Mouse (Mus musculus): ENCODE results near the gene Cldn6. TPM values are rescaled to one million over a fixed set of nuclear protein-coding genes. Genes with fewer than 3 reads are reported as not detected.
A peak's percentile ranks its signal among the peaks of the same experiment; 100 is the strongest.

Gene Cldn6
- total and polyA plus RNA-seq, 3 experiments = not detected

DNA sequence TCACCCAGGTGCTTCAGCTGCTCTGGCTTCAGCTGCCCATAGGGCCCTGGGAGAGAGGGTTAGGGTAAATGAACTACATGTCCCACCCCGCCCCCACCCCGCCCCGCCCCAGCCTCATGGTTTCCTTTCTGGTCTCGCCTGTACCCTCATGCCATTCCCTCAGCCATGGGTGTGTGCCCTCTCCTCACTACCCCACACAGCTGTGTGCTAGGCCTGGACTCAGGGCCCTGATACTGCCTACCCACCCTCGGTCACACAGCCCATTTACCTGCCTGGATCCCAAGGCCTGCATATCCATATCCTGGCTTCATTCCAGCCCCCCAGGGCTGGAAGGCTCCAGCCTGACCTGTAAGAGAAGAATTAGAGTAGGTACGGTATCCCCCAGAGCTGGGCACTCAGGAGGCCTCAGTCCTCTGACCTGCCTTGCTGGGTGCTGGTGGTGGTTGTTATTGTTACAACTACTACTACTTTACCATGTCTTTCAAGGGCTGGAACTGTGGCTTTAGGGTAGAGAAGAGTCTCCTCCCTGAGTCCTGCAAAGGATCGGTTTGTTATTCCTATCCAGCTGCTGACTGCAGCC lies 26.6 kb downstream of the Cldn6 start:
- Histone ChIP-seq H3K9ac (ENCODE audit: control insufficient read depth, low read depth, low read length, poor library complexity, severe bottlenecking) (no peak overlapping the region), H3K27ac (ENCODE audit: control insufficient read depth, low read depth, low read length) (no peak overlapping the region), H3K4me3 (ENCODE audit: control insufficient read depth in 1 of 2, insufficient read depth in 1 of 2, low read depth in 2 of 2, low read length in 2 of 2) (no peak overlapping the region), H3K36me3 (ENCODE audit: control insufficient read depth in 1 of 2, insufficient read depth in 2 of 2, low read length in 2 of 2) (no peaks in the 10 kb centered on the region), H3K79me2 (ENCODE audit: control insufficient read depth, insufficient read depth, low read length, poor library complexity) (no peaks in the 10 kb centered on the region), H3K27me3 (ENCODE audit: control insufficient read depth in 1 of 2, insufficient read depth in 2 of 2, low read length in 2 of 2) (peaks cover 7 to 10% of the 10 kb centered on the region in 2 experiments), H3K9me3 (replicated peaks; ENCODE audit: insufficient read depth, low read length) (no peaks in the 10 kb centered on the region), H3K4me1 (ENCODE audit: control insufficient read depth in 1 of 2, insufficient read depth in 2 of 2, low read length in 2 of 2) (no peaks in the 10 kb centered on the region)
- no peak for DNase-seq (ENCODE audit: low read depth, low spot score)
- TF ChIP-seq RAD21 (IDR thresholded peaks at IDR 0.05; ENCODE audit: low read depth, low read length) = no peak
- TF ChIP-seq POLR2A (IDR thresholded peaks at IDR 0.05; ENCODE audit: control insufficient read depth in 1 of 2, insufficient read depth in 1 of 2, low read depth in 1 of 2, low read length in 2 of 2, poor library complexity in 1 of 2) = no peak
- no peak for TF ChIP-seq ELF1 (IDR thresholded peaks at IDR 0.05; ENCODE audit: low read depth, low read length)
- TF ChIP-seq USF1 (IDR thresholded peaks at IDR 0.05; ENCODE audit: low read depth, low read length) = no peak
- no peak for TF ChIP-seq UBTF (IDR thresholded peaks at IDR 0.05; ENCODE audit: borderline replicate concordance, insufficient read depth, low read depth, low read length)
- no peak for TF ChIP-seq KAT2A (conservative IDR thresholded peaks at IDR 0.05; ENCODE audit: low read depth, low read length)
- no peak for TF ChIP-seq MYB (IDR thresholded peaks at IDR 0.05; ENCODE audit: low read depth, low read length)
- no peak for TF ChIP-seq POLR2AphosphoS5 (IDR thresholded peaks at IDR 0.05; ENCODE audit: borderline replicate concordance, low read depth, low read length)
- TF ChIP-seq USF2 (IDR thresholded peaks at IDR 0.05; ENCODE audit: borderline replicate concordance in 1 of 2, insufficient read depth in 1 of 2, low read depth in 1 of 2, low read length in 2 of 2) = no peak
- TF ChIP-seq GATA1 (IDR thresholded peaks at IDR 0.05; ENCODE audit: low read depth, low read length) = no peak
- TF ChIP-seq HCFC1 (IDR thresholded peaks at IDR 0.05; ENCODE audit: low read depth, low read length) = no peak

DNA sequence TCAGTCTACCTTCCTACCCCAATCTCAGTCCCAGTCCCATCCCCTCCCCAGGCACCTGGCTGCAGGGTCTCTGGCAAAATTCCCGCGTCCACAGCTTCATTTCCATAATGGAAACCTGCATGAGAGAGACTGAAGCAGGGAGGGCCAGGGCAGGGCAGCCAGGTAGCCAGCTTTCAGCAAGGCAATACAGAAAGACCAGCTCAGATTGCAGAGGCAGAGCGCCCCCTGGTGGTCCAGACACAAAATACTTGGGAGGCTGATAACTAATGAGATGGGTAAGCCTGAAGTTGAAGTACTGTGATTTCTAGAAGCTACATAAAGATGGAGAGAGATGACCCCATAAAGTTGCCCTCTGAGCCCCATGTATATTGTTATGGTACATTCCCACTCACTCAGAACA lies 27.2 kb downstream of the Cldn6 start:
- Histone ChIP-seq H3K9me3 (replicated peaks; ENCODE audit: insufficient read depth, low read length) (no peaks in the 10 kb centered on the region), H3K27ac (ENCODE audit: control insufficient read depth, low read depth, low read length) (no peak overlapping the region), H3K79me2 (ENCODE audit: control insufficient read depth, insufficient read depth, low read length, poor library complexity) (no peaks in the 10 kb centered on the region), H3K27me3 (ENCODE audit: control insufficient read depth in 1 of 2, insufficient read depth in 2 of 2, low read length in 2 of 2) (peaks cover 7 to 13% of the 10 kb centered on the region in 2 experiments), H3K36me3 (ENCODE audit: control insufficient read depth in 1 of 2, insufficient read depth in 2 of 2, low read length in 2 of 2) (no peaks in the 10 kb centered on the region), H3K4me3 (ENCODE audit: control insufficient read depth in 1 of 2, insufficient read depth in 1 of 2, low read depth in 2 of 2, low read length in 2 of 2) (no peak overlapping the region), H3K9ac (ENCODE audit: control insufficient read depth, low read depth, low read length, poor library complexity, severe bottlenecking) (no peak overlapping the region), H3K4me1 (ENCODE audit: control insufficient read depth in 1 of 2, insufficient read depth in 2 of 2, low read length in 2 of 2) (no peaks in the 10 kb centered on the region)
- DNase-seq (ENCODE audit: low read depth, low spot score) = peak; percentile 79
- TF ChIP-seq CTCF (IDR thresholded peaks at IDR 0.05 in 2 of 3, conservative IDR thresholded peaks at IDR 0.05 in 1 of 3; ENCODE audit: control insufficient read depth in 1 of 3, insufficient read depth in 1 of 3, low read depth in 2 of 3, low read length in 3 of 3, poor library complexity in 1 of 3, severe bottlenecking in 1 of 3) (peak; percentile 89 to 95 (median 93)), MYB (IDR thresholded peaks at IDR 0.05; ENCODE audit: low read depth, low read length) (no peak), MEF2A (IDR thresholded peaks at IDR 0.05; ENCODE audit: extremely low read depth, insufficient replicate concordance, low read depth, low read length, poor library complexity, severe bottlenecking) (no peak), ZNF384 (IDR thresholded peaks at IDR 0.05; ENCODE audit: low read depth, low read length) (peak; percentile 33; the same call in 1 of the 2 replicates), ZC3H11A (IDR thresholded peaks at IDR 0.05; ENCODE audit: low read depth, low read length) (peak; percentile 82), TBP (IDR thresholded peaks at IDR 0.05; ENCODE audit: low read depth, low read length) (0 out of 2 replicates have a peak, but pooled peaks have one; percentile 22), RCOR1 (IDR thresholded peaks at IDR 0.05; ENCODE audit: low read depth, low read length) (no peak), GATA1 (IDR thresholded peaks at IDR 0.05; ENCODE audit: low read depth, low read length) (no peak), RAD21 (IDR thresholded peaks at IDR 0.05; ENCODE audit: low read depth, low read length) (peak; percentile 90), NELFE (IDR thresholded peaks at IDR 0.05; ENCODE audit: low read depth, low read length) (no peak), SMC3 (IDR thresholded peaks at IDR 0.05; ENCODE audit: low read depth, low read length) (peak; percentile 78)
